Mouse (Mus musculus): ENCODE data around the gene Hibadh.

The Hibadh gene

GRCm38 (mm10) chr6:52567327-52568299 is 72.6 kb downstream of the Hibadh start:
- DNase-seq: no peak

DNA sequence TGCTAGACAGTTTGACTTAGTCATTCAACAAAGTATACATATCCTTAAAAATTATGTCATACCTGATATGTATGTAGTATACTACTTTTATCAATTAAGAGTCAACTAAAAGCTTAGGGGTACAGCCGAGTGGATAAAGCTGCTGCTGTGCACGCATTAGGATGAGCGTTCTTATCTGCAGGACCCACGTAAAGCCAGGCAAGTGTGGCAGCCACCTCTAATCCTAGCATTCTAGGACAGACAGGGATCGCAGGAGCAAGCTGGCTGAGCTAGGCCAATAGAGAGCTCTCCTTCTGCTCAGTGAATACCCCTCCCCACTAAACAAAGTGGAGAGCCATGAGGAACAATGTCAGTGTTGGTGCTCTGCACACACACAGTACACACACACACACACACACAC is 75.0 kb downstream of the Hibadh start:
- DNase-seq: no peak

- DNase-seq: no peak
Measured at GRCm38 (mm10) chr6:52562994-52563393, 77.2 kb downstream of the Hibadh start.

DNA sequence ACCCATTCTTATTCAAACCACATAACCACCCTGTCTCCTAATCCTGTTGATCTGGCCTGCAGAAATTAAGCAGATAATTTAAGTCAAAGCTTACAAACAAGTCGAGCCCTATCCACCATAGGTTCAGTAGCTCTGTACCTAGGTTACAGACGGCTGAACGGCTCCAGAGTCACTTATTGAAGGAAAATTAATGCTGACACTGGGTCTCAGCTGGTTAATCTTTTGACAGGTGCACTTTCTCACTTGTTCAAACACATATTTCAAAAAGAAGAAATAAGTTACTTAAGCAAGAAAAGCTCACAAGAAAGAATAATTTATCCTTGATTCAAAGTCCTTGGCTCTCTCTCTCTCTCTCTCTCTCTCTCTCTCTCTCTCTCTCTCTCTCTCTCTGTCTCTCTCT is 81.1 kb downstream of the Hibadh start:
- DNase-seq: no peak

DNA sequence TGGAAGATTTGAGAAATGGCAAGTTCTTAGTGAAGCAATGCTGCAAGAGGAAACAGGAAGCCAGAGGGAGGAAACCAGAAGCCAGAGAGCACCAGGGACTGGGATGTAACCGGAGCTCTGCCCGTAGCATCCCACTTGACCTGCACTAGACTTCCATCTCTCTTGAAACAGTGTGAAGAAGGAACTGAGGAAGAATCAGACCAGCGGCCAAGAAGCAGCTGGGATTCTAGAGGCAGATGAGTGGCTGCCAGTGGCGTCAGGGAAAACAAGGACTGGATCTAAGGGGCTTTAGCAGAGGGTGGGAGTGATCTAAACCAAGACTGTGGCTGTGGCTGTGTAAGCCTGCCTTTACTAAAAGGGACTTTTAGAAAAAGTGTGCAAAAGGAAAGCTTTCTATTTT is 95.8 kb downstream of the Hibadh start:
- DNase-seq: no peak

DNA sequence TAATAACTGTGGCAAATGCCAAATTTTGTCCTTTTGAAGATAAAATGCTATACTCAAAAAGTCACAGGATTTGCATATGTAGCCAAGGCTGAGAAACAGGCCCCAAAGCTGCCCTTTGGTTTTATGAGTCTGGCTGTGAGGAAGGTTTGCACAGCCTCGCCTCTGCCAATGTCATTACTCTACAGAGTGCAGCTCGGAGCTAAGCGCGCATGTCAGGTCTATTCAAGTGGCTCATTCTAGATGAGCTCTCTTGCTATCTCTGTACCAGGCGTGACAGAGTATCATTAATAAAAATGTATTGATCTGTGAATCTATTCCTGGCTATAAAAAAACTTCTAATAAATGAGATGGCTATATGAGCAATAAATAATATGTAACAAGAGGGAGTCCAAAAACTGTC is 97.7 kb downstream of the Hibadh start:
- no peak for DNase-seq

DNA sequence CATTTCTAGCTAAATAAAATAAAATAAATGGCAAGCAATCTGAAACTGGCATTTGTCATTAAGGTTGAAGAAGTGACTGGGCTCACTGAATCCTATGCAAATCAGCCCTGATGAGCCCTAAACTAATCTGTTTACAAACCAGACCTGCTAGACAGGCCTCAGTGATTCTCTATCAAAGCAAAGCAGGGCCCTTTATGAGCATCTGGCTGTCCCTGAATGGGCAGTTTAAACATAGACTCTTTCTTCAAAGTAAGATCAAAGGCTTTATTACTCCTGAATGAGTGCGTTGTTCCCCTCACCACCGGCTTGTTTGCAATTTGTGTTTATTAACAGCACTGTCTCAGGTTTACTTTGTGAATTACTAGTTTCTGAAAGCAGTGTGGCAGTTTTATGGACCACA is 100.3 kb downstream of the Hibadh start:
- DNase-seq: no peak

- no peak for DNase-seq
Measured at GRCm38 (mm10) chr6:52535072-52535704, 105.0 kb downstream of the Hibadh start.

DNA sequence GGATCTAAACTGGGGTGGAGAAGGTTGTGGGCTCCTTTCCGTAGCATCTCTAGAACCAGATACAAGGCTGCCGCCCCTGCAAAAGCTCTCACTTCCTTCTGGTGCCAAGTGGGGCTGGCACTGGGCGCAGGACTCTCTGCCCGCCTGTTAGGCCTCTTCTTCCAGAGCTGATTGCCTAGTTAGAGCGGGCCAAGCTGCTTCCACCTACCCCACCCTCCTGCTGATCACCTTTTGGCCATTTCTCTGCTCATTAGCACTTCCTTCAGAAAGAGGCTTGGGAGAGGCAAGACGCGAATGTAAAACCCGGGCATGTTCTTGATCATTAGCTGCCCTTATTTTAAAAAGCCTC is 108.1 kb downstream of the Hibadh start:
- DNase-seq: no peak

DNA sequence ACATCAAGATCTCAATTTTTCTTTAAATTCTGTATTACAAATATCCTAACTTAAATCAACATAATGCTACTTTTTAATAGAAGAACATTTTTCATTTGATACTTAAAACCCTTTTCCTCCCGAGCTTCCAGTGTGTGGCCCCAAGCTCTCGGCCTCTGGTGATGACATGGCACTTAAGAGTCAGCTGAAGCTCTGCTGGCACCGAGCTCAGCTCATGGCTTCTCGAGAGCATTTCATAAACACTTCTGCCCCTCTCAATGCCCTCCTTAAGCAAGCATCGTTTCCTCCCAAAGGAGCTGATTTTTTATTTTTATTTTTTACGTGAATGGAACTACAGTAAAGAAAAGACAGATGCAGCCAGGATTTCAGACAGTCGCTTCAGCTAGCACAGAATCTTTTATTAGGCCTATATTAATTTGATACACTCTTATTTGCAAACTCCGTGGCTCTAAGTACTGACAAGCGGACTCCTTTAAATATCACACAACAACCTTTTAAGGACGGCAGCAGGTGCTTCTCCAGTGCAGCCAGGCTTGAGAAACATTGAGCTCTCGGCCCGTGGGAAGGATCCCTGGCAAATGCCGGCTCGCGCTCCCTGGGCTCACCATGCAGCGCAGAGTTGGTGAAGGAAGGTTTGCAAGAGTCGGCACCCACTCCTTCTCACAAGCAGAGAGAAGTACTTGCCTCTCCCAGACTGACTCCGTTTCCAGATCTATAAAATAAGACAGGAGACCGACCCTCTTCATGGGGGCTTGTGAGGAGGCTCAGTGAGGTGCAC is 108.6 kb downstream of the Hibadh start:
- DNase-seq: no peak

GRCm38 (mm10) chr6:52530861-52531260 is 109.3 kb downstream of the Hibadh start:
- DNase-seq: no peak

GRCm38 (mm10) chr6:52524226-52524625 is 116.0 kb downstream of the Hibadh start:
- DNase-seq: no peak

DNA sequence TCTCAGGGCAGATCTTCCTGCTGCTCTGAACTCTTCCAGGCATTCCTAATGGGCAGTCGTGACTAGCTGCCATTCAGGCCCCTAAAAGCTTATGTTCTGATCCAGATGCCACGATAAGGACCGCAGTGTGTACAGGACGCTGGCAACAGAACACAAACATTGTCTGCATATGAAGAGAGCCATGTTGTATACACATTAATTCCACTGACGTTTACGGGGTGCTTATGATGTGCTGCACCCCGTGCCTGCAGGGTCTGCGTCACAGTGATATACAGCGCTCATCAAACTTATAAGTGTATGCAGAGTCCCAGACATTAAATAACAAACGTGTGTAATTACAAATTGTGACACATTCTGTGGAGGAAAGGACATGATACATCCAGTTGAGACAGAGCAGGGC is 121.5 kb downstream of the Hibadh start:
- no peak for DNase-seq

- no peak for DNase-seq
Measured at GRCm38 (mm10) chr6:52517272-52517671, 122.9 kb downstream of the Hibadh start.

- DNase-seq: no peak
Measured at GRCm38 (mm10) chr6:52513876-52514405, 126.2 kb downstream of the Hibadh start.

GRCm38 (mm10) chr6:52508789-52509188 is 131.4 kb downstream of the Hibadh start:
- no peak for DNase-seq

- DNase-seq: no peak
Measured at GRCm38 (mm10) chr6:52507946-52508345, 132.2 kb downstream of the Hibadh start.

GRCm38 (mm10) chr6:52507171-52507570 is 133.0 kb downstream of the Hibadh start:
- no peak for DNase-seq

DNA sequence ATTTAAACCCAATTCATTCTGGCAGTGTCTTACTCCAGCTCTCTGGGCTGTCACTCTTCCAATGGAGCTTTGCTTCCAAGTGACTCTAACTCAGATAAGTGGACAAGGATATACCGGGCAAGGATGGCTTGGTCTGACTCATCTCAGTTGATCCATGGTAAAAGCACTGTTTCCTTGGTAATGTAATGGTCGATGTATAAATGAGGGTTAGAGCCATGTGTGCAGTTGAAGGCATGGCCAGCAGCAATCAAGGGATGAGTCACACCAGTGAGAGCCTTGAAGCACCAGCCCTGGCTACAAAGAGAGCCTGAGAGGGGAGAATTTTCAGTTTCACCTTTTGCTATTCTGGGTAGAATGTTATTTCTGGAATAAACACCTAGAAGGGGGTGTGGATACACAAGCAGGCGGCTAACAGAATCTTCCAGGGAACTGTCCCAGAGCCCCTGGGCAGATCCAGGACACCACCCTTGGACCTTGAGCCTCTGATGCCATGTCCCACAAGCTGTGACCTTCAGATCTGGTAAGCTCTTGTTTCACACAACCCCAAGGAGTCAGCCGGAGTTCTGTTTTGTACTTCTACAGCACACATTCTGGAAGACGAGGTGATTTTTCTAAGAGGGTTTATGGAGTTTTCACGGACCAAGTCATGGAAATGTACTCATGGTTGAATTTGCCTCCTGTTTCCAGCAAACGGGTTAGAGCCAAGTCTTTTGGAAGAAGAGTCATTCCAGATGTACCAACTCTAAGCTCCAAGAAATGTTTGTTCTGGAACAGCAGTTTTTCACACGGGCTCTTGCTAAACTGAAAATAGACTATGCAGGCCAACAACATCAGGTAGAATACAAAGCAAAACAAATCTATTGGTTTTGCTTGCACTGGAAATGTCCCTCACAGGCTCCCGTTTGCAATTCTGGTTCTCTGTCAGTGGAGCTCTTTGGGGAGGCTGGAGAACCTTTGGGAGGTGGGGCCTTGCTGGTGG is 134.1 kb downstream of the Hibadh start:
- DNase-seq: no peak

DNA sequence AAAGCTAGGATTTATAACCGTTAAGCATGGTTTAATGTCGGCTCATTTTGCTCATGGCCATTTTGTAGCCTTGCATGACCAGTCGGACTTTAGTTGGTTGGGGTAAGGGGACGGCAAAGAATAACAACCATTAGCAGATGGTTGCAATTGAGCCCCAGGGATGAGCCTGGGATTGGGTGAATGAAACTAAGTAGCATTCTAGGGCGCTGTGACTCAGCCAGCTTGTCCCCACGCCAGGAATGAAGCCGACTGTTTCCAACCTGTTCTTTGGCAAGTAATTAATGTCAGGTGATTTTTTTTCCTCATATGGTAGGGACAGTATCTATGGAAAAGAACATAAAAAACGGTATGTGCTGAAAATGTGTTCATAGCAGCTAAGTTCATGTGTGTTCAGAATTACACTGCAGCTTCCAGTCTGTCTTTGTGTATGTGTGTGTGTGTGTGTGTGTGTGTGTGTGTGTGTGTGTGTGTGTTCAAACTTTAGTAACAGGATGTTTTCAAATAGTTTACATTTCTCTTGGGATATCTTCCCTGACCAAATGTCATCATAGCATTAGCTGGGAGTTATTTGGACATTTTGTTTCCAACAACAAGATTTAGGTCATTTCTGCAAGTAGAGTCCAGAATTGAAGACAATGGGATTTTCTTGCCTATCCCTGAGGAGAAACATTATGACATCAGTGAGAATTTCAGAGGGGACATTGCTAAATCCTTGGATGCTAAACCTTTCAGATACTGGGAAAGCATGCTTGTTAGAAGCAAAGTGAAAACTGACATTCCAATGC is 135.3 kb downstream of the Hibadh start:
- DNase-seq: no peak

- DNase-seq: no peak
Measured at GRCm38 (mm10) chr6:52502986-52503385, 137.2 kb downstream of the Hibadh start.

All from kidney, adult 18-20 months (tissue).